ENCODE assay signal across 11 mouse cellular contexts in genomic region chr7:117494618-117495310, GRCm38 (mm10).
DNase-seq lines count a peak whose midpoint lies in the region; ATAC-seq lines count a peak whose summit lies in the region.
"Had no signal": no experiment of that assay in that cellular context is flagged by ENCODE, and none has a peak within 500 bp of the region (broad histone marks: within the 10 kb centered on the region; RNA-seq: fewer than 3 reads in every experiment).

No protein-coding gene starts in this region.

- no peaks in the 10 kb centered on the region for H3K36me3 ChIP-seq in midbrain, embryonic 16.5 days (ENCODE audit: control insufficient read depth, insufficient read depth, low read length)
- no peaks in the 10 kb centered on the region for H3K36me3 ChIP-seq in midbrain, embryonic 14.5 days (ENCODE audit: control insufficient read depth, insufficient read depth, low read length)
- H3K36me3 ChIP-seq: stomach, embryonic 15.5 days had no signal

- peak; percentile 59; the same call in 1 of the 2 replicates for ATAC-seq in midbrain, embryonic 16.5 days
- ATAC-seq in midbrain, embryonic 14.5 days (ENCODE audit: low FRiP score, low TSS enrichment), result no peak

- 78% methylated on average over 8 of the region's 8 CpGs for WGBS in midbrain, embryonic 16.5 days
- WGBS in midbrain, embryonic 14.5 days, result 82% methylated on average over 8 of the region's 8 CpGs

- H3K27me3 ChIP-seq in midbrain, embryonic 16.5 days (ENCODE audit: control insufficient read depth, insufficient read depth, low read depth, low read length), result no peaks in the 10 kb centered on the region
- H3K27me3 ChIP-seq in midbrain, embryonic 14.5 days (ENCODE audit: control insufficient read depth, insufficient read depth, low read length), result no peaks in the 10 kb centered on the region
- H3K27me3 ChIP-seq: stomach, embryonic 15.5 days had no signal

- H3K9me3 ChIP-seq in midbrain, embryonic 16.5 days (replicated peaks; ENCODE audit: control insufficient read depth, low read length, poor library complexity, severe bottlenecking), result no peaks in the 10 kb centered on the region
- no peaks in the 10 kb centered on the region for H3K9me3 ChIP-seq in midbrain, embryonic 14.5 days (ENCODE audit: control insufficient read depth, low read length)
- H3K9me3 ChIP-seq: stomach, embryonic 15.5 days had no signal

- H3K27ac ChIP-seq in midbrain, embryonic 16.5 days (ENCODE audit: low read length), result no peak overlapping the region
- no peak overlapping the region for H3K27ac ChIP-seq in midbrain, embryonic 14.5 days (replicated peaks; ENCODE audit: low read depth, low read length)
- H3K27ac ChIP-seq: liver, embryonic 14.5 days; stomach, embryonic 15.5 days had no signal

- H3K4me2 ChIP-seq in midbrain, embryonic 16.5 days (ENCODE audit: low read length), result no peak overlapping the region
- no peak overlapping the region for H3K4me2 ChIP-seq in midbrain, embryonic 14.5 days (ENCODE audit: low read length)
- H3K4me2 ChIP-seq: stomach, embryonic 15.5 days had no signal

- DNase-seq in cerebellum, adult 11-12 months, result peak; percentile 19
- DNase-seq in cerebellum, postnatal 14 days, result no peak
- DNase-seq in heart, postnatal 25 days (ENCODE audit: low spot score), result peak; percentile 21
- DNase-seq in heart, postnatal 10 days, result no peak
- DNase-seq in midbrain, embryonic 14.5 days, result no peak
- peak; percentile 19 to 26 for DNase-seq in monocyte, adult 2 months (ENCODE audit: low read depth in 1 of 2, low spot score in 2 of 2)
- no peak for DNase-seq in testis, postnatal 10 days (ENCODE audit: low spot score)
- DNase-seq: adrenal gland, adult 2 months had no signal

- H3K4me1 ChIP-seq in midbrain, embryonic 16.5 days (ENCODE audit: control insufficient read depth, insufficient read depth, low read length), result 0 out of 2 replicates have a peak, but pooled peaks cover 3% of the 10 kb centered on the region
- H3K4me1 ChIP-seq in midbrain, embryonic 14.5 days (ENCODE audit: control insufficient read depth, insufficient read depth, low read length), result no peaks in the 10 kb centered on the region

- H3K9ac ChIP-seq in midbrain, embryonic 16.5 days (ENCODE audit: low read depth, low read length), result no peak overlapping the region
- H3K9ac ChIP-seq in midbrain, embryonic 14.5 days (replicated peaks; ENCODE audit: low read length), result no peak overlapping the region
- H3K9ac ChIP-seq: liver, embryonic 14.5 days; stomach, embryonic 15.5 days had no signal

- H3K4me3 ChIP-seq in midbrain, embryonic 16.5 days (ENCODE audit: low read depth, low read length), result no peak overlapping the region
- H3K4me3 ChIP-seq in midbrain, embryonic 14.5 days (replicated peaks; ENCODE audit: low read depth, low read length), result no peak overlapping the region
- H3K4me3 ChIP-seq: stomach, embryonic 15.5 days had no signal

- intact Hi-C loops in heart, postnatal 25 days (cut with DNase I), result loop anchor here (5.0 kb wide), 1 partner anchor 112 kb away; the partner anchor contains the start of gene Xylt1
- intact Hi-C loops in heart, postnatal 10 days (cut with DNase I), result no loop called here

Comparison
In these comparisons a context has a peak if more than half of its experiments do, and no peak if none do; other contexts are left out.
1. DNase-seq: peak in cerebellum, adult 11-12 months (single experiment), heart, postnatal 25 days (single experiment) and monocyte, adult 2 months (2 of 2); none in cerebellum, postnatal 14 days (0 of 2), heart, postnatal 10 days (0 of 2), midbrain, embryonic 14.5 days (single experiment) and testis, postnatal 10 days (single experiment).